Mouse (Mus musculus): ENCODE data around the gene Lrrc51.

DNA sequence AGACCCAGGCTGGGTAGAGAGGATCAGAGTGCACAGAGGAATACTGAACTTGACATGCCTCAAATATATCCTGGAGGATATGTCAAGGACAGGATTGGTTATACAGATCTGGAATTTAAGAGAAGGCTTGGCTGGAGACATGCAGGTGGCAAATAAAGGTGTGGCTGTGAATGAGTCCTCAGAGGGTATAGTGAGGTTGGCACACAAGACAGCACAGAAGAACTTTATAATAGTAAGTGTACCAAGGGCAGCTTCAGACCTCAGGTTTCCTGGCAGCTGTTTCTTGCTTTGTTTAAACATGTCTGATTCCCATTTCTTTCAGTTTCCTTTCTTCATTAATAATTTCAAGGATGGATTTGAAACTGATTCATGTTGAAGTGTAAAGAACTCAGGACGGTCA, 1.1 kb downstream of the Lrrc51 start:
- TF ChIP-seq CTCF (IDR thresholded peaks at IDR 0.05; ENCODE audit: extremely low read depth, insufficient read depth, low read length) (no peak), POLR2A (IDR thresholded peaks at IDR 0.05; ENCODE audit: extremely low read depth, insufficient read depth, low read length) (no peak)

All from cortical plate, adult 2 months (tissue).